Mouse (Mus musculus): ENCODE results near the gene Tecta.

The Tecta gene

GRCm38 (mm10) chr9:42320616-42321015 is 79.1 kb downstream of the Tecta start:
- DNase-seq (ENCODE audit: low spot score in 2 of 2), result no peak

- DNase-seq (ENCODE audit: low spot score in 2 of 2), result no peak
Observed at GRCm38 (mm10) chr9:42318455-42318987, 81.2 kb downstream of the Tecta start.

DNA sequence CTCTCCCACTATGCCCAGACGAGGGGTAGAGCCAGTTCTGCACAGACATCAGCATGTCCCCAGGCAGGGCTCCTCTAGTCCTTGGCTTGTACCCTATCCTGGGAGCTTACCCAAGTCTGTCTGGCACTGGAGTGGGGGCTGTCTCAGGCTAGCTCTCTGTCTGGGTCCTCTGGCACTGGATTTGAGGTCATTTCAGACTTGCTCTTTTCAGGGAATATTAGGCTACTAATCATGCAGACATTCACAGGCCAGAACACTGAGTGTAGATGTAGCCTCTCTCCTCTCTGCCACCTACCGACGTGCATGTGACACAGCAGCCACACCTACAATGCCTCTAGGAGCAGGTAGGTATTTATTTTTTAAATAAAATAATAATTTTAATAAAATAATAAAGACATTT is 82.4 kb downstream of the Tecta start:
- no peak for DNase-seq (ENCODE audit: low spot score in 2 of 2)

DNA sequence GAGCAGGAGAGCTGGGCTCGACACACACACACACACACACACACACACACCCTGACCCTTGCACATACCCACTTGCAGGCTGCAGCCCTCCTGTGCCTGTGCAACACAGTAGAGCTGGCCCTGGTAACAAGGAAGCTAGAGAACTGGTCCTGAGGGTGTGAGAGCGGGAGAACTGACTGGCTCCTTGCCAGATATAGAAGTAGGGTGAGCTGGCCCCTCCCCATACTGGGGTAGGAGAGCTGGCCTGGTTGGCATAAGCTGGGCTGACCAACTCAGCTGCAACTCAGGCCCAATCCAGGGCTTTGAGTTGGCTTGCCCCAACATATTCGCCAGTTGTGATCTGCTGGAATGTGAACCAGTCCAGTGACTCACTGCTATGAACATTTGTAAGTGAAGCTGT is 83.9 kb downstream of the Tecta start:
- no peak for DNase-seq (ENCODE audit: low spot score in 2 of 2)

GRCm38 (mm10) chr9:42314959-42315358 is 84.8 kb downstream of the Tecta start:
- no peak for DNase-seq (ENCODE audit: low spot score in 2 of 2)

GRCm38 (mm10) chr9:42314388-42314787 is 85.3 kb downstream of the Tecta start:
- DNase-seq (ENCODE audit: low spot score in 2 of 2), result no peak

GRCm38 (mm10) chr9:42313872-42314271 is 85.9 kb downstream of the Tecta start:
- DNase-seq (ENCODE audit: low spot score in 2 of 2), result no peak

- no peak for DNase-seq (ENCODE audit: low spot score in 2 of 2)
Observed at GRCm38 (mm10) chr9:42311311-42311710, 88.4 kb downstream of the Tecta start.

DNA sequence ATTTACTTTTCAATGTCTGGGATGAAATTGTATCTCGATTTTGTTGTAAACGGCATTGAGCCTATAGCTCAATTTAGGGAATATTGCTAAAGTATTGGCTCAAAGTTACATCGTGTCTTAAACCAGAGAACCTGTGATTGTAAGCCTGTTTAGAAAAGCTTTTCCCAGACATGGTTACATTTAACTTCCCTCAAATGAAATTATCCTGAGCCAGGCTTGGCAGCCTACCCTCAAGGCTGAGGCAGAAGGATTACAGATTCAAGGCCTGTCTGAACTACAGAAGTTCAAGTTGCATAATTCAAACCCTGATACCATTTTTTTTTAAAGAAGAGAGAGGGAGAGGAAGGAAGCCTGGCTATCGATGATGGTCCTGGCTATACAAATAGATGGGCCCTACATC is 95.8 kb downstream of the Tecta start:
- no peak for DNase-seq (ENCODE audit: low spot score in 2 of 2)

DNA sequence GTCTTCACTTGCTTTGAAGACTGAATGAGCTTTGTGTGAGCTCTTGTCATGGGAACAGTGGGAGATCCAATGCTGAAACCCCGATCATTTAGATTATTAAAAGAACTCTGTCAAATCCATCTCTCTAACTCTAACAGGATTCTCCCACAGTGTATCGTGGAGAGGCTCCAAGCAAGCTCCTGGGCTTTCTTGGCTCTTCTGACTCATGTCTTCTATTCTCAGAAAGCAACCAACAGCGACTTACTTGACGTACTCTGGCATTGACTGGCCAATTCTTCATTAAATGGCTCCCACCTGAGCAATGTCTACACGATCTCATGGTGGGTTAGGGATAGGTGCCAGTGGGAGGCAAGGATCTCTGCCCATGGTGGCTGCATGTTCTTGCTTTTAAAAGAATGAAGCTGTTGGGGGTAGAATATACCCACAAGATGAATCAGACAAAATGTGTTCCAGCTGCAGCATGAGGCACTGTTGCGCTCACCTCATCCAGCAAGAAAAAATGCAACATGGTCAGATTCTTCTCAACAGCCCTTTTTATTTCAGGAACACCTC is 98.6 kb downstream of the Tecta start:
- no peak for DNase-seq (ENCODE audit: low spot score in 2 of 2)

GRCm38 (mm10) chr9:42296297-42296922 is 103.3 kb downstream of the Tecta start:
- no peak for DNase-seq (ENCODE audit: low spot score in 2 of 2)

GRCm38 (mm10) chr9:42294131-42294530 is 105.6 kb downstream of the Tecta start:
- DNase-seq (ENCODE audit: low spot score in 2 of 2), result no peak

GRCm38 (mm10) chr9:42293596-42293995 is 106.1 kb downstream of the Tecta start:
- no peak for DNase-seq (ENCODE audit: low spot score in 2 of 2)

DNA sequence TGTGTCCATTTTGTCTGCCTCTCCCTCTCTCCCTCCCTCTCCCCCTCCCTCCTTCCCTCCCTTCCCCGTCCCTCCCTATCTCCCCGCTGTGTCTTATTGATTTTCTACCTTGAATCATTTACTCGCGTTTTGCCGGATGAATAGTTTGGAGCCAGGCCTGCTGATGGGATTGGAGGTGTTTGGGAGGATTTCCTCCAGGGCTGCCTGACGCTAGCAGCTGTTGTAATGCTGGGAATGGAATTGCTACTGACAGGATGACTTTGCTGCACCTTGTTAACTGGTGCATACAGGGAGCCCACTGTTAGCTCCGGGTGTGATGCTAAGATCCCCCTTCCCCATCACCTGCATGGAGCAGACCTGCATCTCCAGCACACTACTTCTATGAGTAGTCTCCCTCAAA is 106.7 kb downstream of the Tecta start:
- no peak for DNase-seq (ENCODE audit: low spot score in 2 of 2)

DNA sequence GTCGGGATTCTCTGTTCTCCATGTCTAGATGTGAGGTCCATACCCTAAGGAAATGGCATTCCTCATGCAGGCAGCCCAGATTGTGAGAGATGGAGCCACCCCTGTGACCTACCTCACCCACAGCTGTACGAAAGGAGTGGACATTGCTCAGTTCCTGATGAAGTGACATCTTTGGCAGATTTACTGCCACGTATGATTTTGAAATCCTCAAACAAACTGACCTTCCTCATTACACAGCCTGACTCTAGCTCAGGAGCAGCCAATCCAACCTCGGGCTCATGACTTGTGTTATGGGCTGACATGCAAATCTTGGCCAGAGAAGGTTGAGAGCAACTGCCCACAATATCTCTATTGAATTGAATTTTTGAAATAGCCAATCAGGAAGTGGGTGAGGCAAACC is 120.1 kb downstream of the Tecta start:
- DNase-seq (ENCODE audit: low spot score in 2 of 2), result no peak
